29 mouse cellular contexts compared by ENCODE assay signal in genomic region chr14:24226344-24226743, GRCm38 (mm10). TPM values are rescaled to one million over a fixed set of nuclear protein-coding genes. Genes with fewer than 3 reads are reported as not detected.
DNase-seq lines count a peak whose midpoint lies in the region; ATAC-seq and TF ChIP-seq lines count a peak whose summit lies in the region.
"Had no signal": no experiment of that assay in that cellular context is flagged by ENCODE, and none has a peak within 500 bp of the region (broad histone marks: within the 10 kb centered on the region; RNA-seq: fewer than 3 reads in every experiment).

No protein-coding gene starts in this region.

- WGBS in forebrain, postnatal 0 days, result 76% methylated on average over 2 of the region's 2 CpGs
- 100% methylated on average over 2 of the region's 2 CpGs for WGBS in forebrain, embryonic 11.5 days
- WGBS in hindbrain, embryonic 16.5 days, result 80% methylated on average over 2 of the region's 2 CpGs
- 73% methylated on average over 2 of the region's 2 CpGs for WGBS in hindbrain, embryonic 14.5 days

- peak; percentile 32; the same call in 1 of the 2 replicates for ATAC-seq in forebrain, postnatal 0 days
- no peak for ATAC-seq in forebrain, embryonic 11.5 days (replicated peaks; ENCODE audit: low FRiP score)
- ATAC-seq in hindbrain, embryonic 16.5 days, result peak; percentile 70; the same call in 1 of the 2 replicates
- no peak for ATAC-seq in hindbrain, embryonic 14.5 days (ENCODE audit: low FRiP score)
- no peak for ATAC-seq in inflammation-experienced regulatory T-cells, adult 6 months
- ATAC-seq: forebrain, embryonic 15.5 days had no signal

- no peak overlapping the region for H3K4me3 ChIP-seq in forebrain, postnatal 0 days (ENCODE audit: low read depth, low read length)
- H3K4me3 ChIP-seq in forebrain, embryonic 11.5 days (ENCODE audit: low read depth, low read length), result no peak overlapping the region
- no peak overlapping the region for H3K4me3 ChIP-seq in hindbrain, embryonic 16.5 days (ENCODE audit: low read length)
- H3K4me3 ChIP-seq in hindbrain, embryonic 14.5 days (replicated peaks; ENCODE audit: low read length), result no peak overlapping the region
- H3K4me3 ChIP-seq: embryonic facial prominence, embryonic 12.5 days; forebrain, embryonic 15.5 days; heart, adult 2 months; heart, embryonic 13.5 days; kidney, embryonic 15.5 days; liver, embryonic 13.5 days had no signal

- no peaks in the 10 kb centered on the region for H3K9me3 ChIP-seq in forebrain, postnatal 0 days (ENCODE audit: low read length)
- H3K9me3 ChIP-seq in forebrain, embryonic 11.5 days (ENCODE audit: control insufficient read depth, low read length), result no peaks in the 10 kb centered on the region
- H3K9me3 ChIP-seq in hindbrain, embryonic 16.5 days (ENCODE audit: control insufficient read depth, low read length), result no peaks in the 10 kb centered on the region
- H3K9me3 ChIP-seq in hindbrain, embryonic 14.5 days (ENCODE audit: control insufficient read depth, low read length), result no peaks in the 10 kb centered on the region
- H3K9me3 ChIP-seq: embryonic facial prominence, embryonic 12.5 days; forebrain, embryonic 15.5 days; heart, embryonic 13.5 days; kidney, embryonic 15.5 days; liver, embryonic 13.5 days had no signal

- no peaks in the 10 kb centered on the region for H3K36me3 ChIP-seq in forebrain, postnatal 0 days (ENCODE audit: insufficient read depth)
- H3K36me3 ChIP-seq in forebrain, embryonic 11.5 days (ENCODE audit: control insufficient read depth, insufficient read depth, low read length), result no peaks in the 10 kb centered on the region
- H3K36me3 ChIP-seq in hindbrain, embryonic 16.5 days (ENCODE audit: control insufficient read depth, insufficient read depth, low read length), result no peaks in the 10 kb centered on the region
- no peaks in the 10 kb centered on the region for H3K36me3 ChIP-seq in hindbrain, embryonic 14.5 days (replicated peaks; ENCODE audit: control insufficient read depth, insufficient read depth)
- H3K36me3 ChIP-seq: embryonic facial prominence, embryonic 12.5 days; forebrain, embryonic 15.5 days; heart, embryonic 13.5 days; liver, embryonic 13.5 days had no signal

- no peak overlapping the region for H3K9ac ChIP-seq in forebrain, postnatal 0 days
- H3K9ac ChIP-seq in forebrain, embryonic 11.5 days (ENCODE audit: low read length), result no peak overlapping the region
- no peak overlapping the region for H3K9ac ChIP-seq in hindbrain, embryonic 16.5 days (ENCODE audit: low read depth, low read length)
- H3K9ac ChIP-seq in hindbrain, embryonic 14.5 days, result no peak overlapping the region
- H3K9ac ChIP-seq: embryonic facial prominence, embryonic 12.5 days; forebrain, embryonic 15.5 days; heart, embryonic 13.5 days; kidney, embryonic 15.5 days; liver, embryonic 13.5 days had no signal

- TF ChIP-seq CTCF in forebrain, postnatal 0 days (IDR thresholded peaks at IDR 0.05; ENCODE audit: low read depth), result no peak

- no peaks in the 10 kb centered on the region for H3K4me1 ChIP-seq in forebrain, postnatal 0 days (ENCODE audit: insufficient read depth)
- H3K4me1 ChIP-seq in forebrain, embryonic 11.5 days (replicated peaks; ENCODE audit: control insufficient read depth, insufficient read depth, low read length), result no peaks in the 10 kb centered on the region
- no peaks in the 10 kb centered on the region; the same call in 1 of the 2 replicates for H3K4me1 ChIP-seq in hindbrain, embryonic 16.5 days (ENCODE audit: control insufficient read depth, insufficient read depth, low read depth, low read length)
- H3K4me1 ChIP-seq in hindbrain, embryonic 14.5 days (replicated peaks; ENCODE audit: control insufficient read depth, insufficient read depth, low read length), result peaks cover 3% of the 10 kb centered on the region; the same call in 1 of the 2 replicates
- H3K4me1 ChIP-seq: forebrain, embryonic 15.5 days had no signal

- DNase-seq in forebrain, postnatal 0 days, result no peak
- DNase-seq in forebrain, embryonic 11.5 days (ENCODE audit: low spot score), result no peak
- no peak for DNase-seq in hindbrain, embryonic 14.5 days (ENCODE audit: low spot score)
- DNase-seq in gastrocnemius, adult 8-10 months (ENCODE audit: low spot score in 2 of 2), result peak; percentile 45 to 62
- peak; percentile 57 for DNase-seq in skeletal muscle tissue, adult 2 months (ENCODE audit: low read depth, low spot score)
- DNase-seq: adrenal gland, postnatal 14 days; cerebellum, adult 11 months; cerebellum, adult 9-10 months; cerebellum, postnatal 36 days; embryo, embryonic 11 days; heart, adult 2 months; heart, postnatal 10 days; kidney, adult 18-20 months; kidney, postnatal 25 days; left cerebral cortex, postnatal 4 days; liver, embryonic 13.5 days; lung, adult 18-20 months; lung, postnatal 10 days; midbrain, embryonic 14.5 days; retina, postnatal 1 day; right cerebral cortex, postnatal 25 days; spleen, adult 18-20 months; thymus, postnatal 14 days had no signal

- no peak overlapping the region for H3K4me2 ChIP-seq in forebrain, postnatal 0 days (ENCODE audit: low read depth)
- no peak overlapping the region for H3K4me2 ChIP-seq in forebrain, embryonic 11.5 days (ENCODE audit: low read depth, low read length, severe bottlenecking)
- no peak overlapping the region for H3K4me2 ChIP-seq in hindbrain, embryonic 16.5 days (ENCODE audit: low read length)
- H3K4me2 ChIP-seq in hindbrain, embryonic 14.5 days (replicated peaks), result no peak overlapping the region
- H3K4me2 ChIP-seq: embryonic facial prominence, embryonic 12.5 days; forebrain, embryonic 15.5 days; heart, embryonic 13.5 days; kidney, embryonic 15.5 days; liver, embryonic 13.5 days had no signal

- no peak overlapping the region for H3K27ac ChIP-seq in forebrain, postnatal 0 days (ENCODE audit: low read depth, low read length)
- H3K27ac ChIP-seq in forebrain, embryonic 11.5 days (ENCODE audit: low read depth, low read length), result no peak overlapping the region
- no peak overlapping the region for H3K27ac ChIP-seq in hindbrain, embryonic 16.5 days (ENCODE audit: low read depth, low read length)
- no peak overlapping the region for H3K27ac ChIP-seq in hindbrain, embryonic 14.5 days
- H3K27ac ChIP-seq: embryonic facial prominence, embryonic 12.5 days; forebrain, embryonic 15.5 days; heart, adult 2 months; heart, embryonic 13.5 days; kidney, embryonic 15.5 days; liver, embryonic 13.5 days had no signal

- H3K27me3 ChIP-seq in forebrain, postnatal 0 days (ENCODE audit: insufficient read depth, low read length), result no peaks in the 10 kb centered on the region
- H3K27me3 ChIP-seq in forebrain, embryonic 11.5 days (ENCODE audit: control insufficient read depth, insufficient read depth, low read length), result no peaks in the 10 kb centered on the region
- H3K27me3 ChIP-seq in hindbrain, embryonic 16.5 days (replicated peaks; ENCODE audit: control insufficient read depth, insufficient read depth, low read length), result no peaks in the 10 kb centered on the region
- no peaks in the 10 kb centered on the region for H3K27me3 ChIP-seq in hindbrain, embryonic 14.5 days (ENCODE audit: control insufficient read depth, insufficient read depth, low read length)
- H3K27me3 ChIP-seq: embryonic facial prominence, embryonic 12.5 days; forebrain, embryonic 15.5 days; heart, embryonic 13.5 days; kidney, embryonic 15.5 days had no signal

RNA-seq across cellular contexts. Expression of gene Dlg5, which starts 19.4 kb away (rescaled TPM):
- total RNA-seq in forebrain, postnatal 0 days (2014; rRNA removed), result 45.6 and 70.6 TPM in 2 replicates
- polyA plus RNA-seq in forebrain, postnatal 0 days (2015; fragmentation: Nextera tagmentation; extraction: Ambion mirVana), result 9.5 and 14.1 TPM in 2 replicates
- 26.0 and 29.4 TPM in 2 replicates for polyA plus RNA-seq in forebrain, embryonic 11.5 days (2014; fragmentation: Nextera tagmentation; extraction: Ambion mirVana)
- 18.4 and 21.0 TPM in 2 replicates for polyA plus RNA-seq in hindbrain, embryonic 16.5 days (2015; fragmentation: Nextera tagmentation; extraction: Ambion mirVana)
- polyA plus RNA-seq in hindbrain, embryonic 14.5 days (2014; fragmentation: Nextera tagmentation; extraction: Ambion mirVana), result 32.5 TPM in 2 replicates
- total RNA-seq in gastrocnemius, adult 8-10 months (2022), result 10 to 100 TPM in 1 of 4 experiments, 1 to 10 TPM in 3; 3.5 to 11.1 (median 6.0) TPM
- polyA plus RNA-seq in inflammation-experienced regulatory T-cells, adult 6 months (2017; shearing (Covaris generic)), result under 1 TPM in 2 of 3 experiments, not detected in 1; 0.62 TPM

Comparison
In these comparisons a context has a peak if more than half of its experiments do, and no peak if none do; other contexts are left out.
1. ATAC-seq: peak in forebrain, postnatal 0 days (single experiment) and hindbrain, embryonic 16.5 days (single experiment); none in forebrain, embryonic 11.5 days (single experiment), hindbrain, embryonic 14.5 days (single experiment) and inflammation-experienced regulatory T-cells, adult 6 months (single experiment).
2. DNase-seq: peak in gastrocnemius, adult 8-10 months (2 of 2) and skeletal muscle tissue, adult 2 months (single experiment); none in forebrain, postnatal 0 days (single experiment), forebrain, embryonic 11.5 days (single experiment) and hindbrain, embryonic 14.5 days (single experiment).